Mouse (Mus musculus): ENCODE data around the gene Krt87.

Krt87 gene

DNA sequence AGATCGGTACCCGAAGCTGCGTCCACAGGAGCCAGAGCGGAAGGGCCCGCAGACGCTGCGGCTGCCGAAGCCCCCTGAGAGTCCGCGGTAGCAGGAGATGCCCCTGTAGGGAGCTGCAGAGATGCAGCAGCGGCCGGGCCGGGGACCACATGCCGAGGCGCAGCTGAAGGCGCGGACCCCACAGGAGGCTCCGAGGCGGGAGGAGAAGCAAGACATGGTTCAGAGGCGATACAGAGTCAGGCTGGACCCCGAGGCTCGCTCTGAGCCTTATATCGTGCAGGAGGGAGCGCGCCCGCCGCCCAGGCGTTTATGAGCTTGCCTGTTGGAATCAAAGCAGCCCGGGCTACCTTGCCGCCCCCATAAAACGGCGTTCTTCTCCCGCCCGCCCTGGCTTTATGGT lies at the start of gene Krt87:
Gene Krt87, minus strand, starts transcription at position 250 of the 400 bp plus-strand sequence.
- peak; percentile 39 for DNase-seq (ENCODE audit: extremely low spot score, low spot score)

DNA sequence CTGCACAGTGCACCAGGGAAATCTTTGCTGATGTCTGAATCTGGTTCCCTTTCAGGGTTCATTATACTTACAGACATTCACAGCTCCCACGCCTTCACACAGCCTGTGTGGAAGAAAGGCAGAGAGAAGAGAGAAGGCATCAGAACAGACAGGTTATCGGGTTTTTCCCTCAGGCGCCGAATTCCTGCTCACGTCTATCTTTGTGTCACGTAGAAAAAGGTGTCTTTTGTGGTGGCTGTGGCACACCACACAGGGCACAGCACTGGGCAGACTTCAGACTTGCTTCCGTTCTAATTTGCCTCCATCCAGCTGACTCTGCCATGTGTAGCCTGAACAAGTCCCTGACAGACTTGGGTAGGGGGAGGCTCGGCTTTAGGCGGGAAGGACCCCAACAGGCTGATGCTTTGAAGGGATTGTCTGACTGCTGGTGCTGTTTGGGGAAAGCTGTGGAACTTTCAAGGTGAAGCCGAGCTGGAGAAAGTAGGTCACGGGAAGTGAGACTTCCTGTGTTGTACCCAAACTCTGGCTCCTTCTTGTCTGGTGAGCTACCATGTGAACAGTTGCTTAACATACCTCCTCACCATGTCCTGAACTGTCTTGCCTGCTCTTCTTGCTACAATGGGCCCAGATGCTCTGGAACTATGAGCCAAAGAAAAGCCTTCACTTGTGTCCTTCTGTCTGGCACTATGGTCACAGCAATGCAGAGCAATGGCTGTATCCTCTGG lies 47.5 kb upstream of the Krt87 start:
- DNase-seq (ENCODE audit: extremely low spot score, low spot score), result no peak

DNA sequence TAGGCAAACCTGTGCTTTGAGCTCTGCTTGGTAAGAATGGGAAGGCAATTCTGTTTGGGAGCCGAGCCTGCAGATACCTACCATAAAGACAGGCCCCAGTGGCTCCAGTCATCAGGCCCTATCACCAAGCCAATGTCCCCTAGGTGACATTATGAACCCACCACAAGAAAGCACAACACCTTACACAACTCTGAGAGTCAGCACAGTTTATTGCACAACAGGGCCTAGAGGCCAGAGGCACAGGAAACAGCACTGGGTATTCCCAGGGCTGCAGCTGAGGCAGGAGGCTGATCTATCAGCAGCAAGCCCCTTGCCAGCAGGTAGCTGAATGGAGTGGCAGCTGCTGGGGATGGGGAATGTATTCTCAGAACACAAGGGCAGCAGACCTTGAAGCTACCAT lies 46.3 kb upstream of the Krt87 start:
- DNase-seq (ENCODE audit: extremely low spot score, low spot score), result no peak

DNA sequence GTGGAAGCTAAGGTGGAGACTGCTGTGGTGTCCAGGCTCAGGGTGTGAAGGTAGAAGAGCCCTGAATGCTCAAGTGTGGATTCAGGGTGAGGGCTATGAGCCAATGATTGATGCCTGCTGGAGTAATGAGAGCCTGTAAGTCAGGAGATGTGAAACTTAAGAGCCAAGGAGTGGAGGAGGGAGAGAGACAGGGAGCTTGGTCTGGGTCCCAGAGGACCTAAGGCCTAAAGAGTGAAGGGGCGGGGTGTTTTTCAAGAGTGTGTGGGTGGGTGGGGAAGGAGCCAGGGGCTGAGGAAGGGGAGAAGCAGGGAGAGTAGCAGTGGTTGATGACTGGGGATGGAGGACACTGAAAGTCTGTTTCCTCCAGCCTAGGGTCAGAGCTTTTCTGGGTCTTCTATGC lies 45.0 kb upstream of the Krt87 start:
- DNase-seq (ENCODE audit: extremely low spot score, low spot score), result no peak

DNA sequence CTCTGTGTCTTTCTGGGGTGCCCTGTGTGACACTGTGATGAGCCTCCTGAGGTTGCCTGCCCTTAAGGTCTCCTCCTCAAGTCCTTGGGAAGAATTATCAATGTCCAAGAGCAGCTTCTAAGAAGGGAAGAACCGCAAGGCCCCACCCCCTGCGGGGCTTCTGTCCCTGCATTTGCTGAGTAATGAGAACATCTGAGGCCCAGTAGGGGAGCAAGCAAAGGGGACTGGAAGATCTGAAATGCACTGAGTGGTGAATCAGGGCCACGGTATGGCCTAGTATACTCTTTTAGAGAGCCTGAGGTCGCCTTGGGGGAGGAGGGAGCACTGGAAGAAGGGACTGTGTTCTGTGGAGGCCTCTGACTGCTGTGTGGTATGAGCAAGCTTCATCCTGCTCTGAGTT lies 43.5 kb upstream of the Krt87 start:
- DNase-seq (ENCODE audit: extremely low spot score, low spot score), result no peak

DNA sequence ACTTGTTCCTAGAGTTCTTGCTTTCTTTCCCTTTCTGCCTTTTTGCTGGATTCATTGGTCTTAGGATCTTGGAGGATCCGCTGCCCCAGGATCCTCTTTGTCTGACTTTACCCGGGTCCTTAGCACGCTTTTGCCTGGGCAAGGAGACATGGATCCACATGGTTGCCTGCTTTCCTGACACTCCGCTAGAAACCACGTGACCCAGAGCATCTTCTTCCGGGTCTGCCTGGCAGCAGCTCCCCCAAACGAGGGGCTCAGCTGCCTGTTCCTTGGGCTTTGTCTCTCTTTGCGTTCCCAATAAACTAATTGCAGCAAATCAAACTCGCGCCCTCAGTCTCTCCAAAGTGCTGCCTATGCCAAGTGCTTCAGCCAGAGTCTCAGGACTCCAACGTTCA lies 41.1 kb upstream of the Krt87 start:
- DNase-seq (ENCODE audit: extremely low spot score, low spot score), result peak; percentile 31

DNA sequence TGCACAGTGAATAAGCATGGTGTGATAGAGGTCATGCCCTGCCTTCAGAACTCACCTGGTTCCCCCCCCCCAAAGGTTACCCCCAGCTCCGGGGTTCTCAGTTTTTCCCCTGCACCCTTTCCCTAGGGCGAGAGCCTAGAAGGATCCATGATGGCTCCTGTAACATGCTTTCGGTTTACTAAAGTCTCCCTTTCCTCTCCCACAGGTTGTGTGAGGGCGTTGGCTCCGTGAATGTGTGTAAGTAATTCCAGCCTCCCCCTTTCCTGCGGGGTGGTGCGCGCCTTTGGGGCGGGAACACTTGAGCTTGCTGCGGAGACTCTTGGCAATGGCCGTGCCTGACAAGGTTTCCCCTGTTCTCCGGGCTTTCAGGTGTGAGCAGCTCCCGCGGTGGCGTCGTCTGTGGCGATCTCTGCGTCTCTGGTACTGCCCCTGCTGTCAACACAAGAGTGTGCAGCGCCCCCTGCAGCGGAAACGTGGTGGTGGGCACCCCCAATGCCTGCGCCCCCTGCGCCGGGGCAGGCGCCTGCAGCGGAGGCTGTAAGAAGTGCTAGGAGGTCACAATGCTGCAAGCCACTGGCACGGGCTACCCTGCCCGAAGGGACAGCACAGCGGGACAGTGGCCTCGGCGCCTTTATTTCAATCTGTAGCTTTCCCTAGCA lies 40.5 kb upstream of the Krt87 start:
- DNase-seq (ENCODE audit: extremely low spot score, low spot score), result peak; percentile 68

DNA sequence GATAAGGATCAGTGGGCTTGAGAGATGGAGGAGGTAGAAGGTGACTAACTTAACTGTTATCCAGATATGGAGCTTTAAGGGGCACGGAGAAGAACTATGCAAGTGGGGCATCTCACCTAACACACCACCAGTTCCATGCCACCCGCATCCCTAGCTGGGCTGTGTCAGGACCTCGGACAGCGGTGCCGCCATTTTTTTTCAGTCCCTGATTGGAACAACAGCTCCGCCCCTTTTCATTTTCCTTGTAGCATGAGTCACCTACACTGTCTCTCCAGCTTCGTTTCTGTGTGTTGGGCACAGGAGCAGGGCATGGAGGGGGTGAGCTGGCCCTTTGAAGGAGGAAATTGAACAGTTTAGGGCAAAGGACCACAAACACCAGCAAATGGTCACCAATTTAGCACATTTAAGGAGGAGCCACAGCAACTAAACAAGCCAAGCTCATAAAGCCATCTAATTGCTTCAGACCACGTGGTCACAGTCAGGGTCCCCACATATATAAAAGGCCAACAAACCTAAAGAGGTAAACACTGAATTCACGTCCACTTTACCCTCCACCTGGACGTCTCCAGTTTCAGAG lies 34.4 kb upstream of the Krt87 start, which contains the start of gene Krt86:
Gene Krt86, plus strand, starts transcription at position 527 of the 577 bp plus-strand sequence.
- peak; percentile 46 for DNase-seq (ENCODE audit: extremely low spot score, low spot score)

DNA sequence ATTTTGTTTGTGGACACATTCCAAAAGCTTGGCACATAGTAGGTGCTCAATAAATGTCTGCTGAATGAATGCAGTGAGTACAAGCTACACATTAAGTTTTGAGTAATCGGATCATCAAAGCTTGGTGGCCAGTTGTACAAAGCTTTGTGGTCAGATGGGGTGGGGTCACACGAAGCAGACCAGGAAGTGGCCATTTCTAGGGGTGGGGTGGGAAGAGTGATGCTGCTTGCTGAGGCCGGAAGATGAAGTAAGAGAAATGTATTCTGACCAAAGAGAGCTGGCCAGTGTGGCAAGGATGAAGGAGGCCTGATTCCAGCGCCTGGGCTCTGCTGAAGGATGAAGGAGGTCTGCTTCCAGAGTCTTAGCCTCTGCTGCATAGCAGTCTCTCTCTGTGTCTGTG lies 30.5 kb upstream of the Krt87 start:
- DNase-seq (ENCODE audit: extremely low spot score, low spot score), result no peak

DNA sequence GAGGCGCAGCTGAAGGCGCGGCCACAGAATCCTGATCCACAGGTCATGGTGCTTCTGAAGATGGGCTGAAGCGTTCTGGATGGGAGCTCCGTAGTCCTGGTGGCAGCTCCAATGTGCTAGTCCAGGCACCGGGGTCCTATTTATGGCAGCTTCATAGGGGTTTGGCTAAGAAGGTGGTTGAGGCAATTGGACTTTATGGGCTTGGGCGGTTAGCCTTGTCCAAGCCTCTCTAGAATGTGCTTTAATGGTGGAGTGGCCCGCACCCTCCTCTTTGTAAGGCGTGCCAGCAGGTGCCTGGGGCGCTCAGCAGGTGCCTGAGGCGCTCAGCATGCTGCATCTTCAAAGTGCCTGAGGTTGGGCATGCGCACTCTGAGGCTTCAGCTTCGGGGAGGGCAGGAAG lies 25.0 kb upstream of the Krt87 start, which contains the start of gene Krt81:
Gene Krt81, minus strand, starts transcription at position 101 of the 400 bp plus-strand sequence.
- DNase-seq (ENCODE audit: extremely low spot score, low spot score), result no peak

DNA sequence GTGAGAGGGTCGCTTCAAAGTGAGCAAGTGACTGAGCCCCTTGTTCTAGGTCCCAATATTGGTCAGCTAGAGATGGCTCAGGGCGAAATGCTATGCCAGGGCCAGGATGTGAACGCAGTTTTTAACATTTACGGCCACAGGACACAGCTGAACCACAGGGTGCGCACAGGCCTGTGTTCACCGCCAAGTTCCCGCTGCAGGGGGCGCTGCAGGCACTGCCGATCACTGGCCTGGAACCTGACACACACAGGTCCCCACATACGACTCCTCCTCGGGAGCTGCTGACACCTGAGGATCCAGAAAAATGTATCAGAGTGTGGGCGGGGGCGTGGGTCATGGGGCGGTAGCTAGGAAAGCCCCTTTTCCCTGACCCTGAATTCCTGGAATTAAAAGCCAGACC lies 20.7 kb upstream of the Krt87 start:
- DNase-seq (ENCODE audit: extremely low spot score, low spot score), result peak; percentile 20

DNA sequence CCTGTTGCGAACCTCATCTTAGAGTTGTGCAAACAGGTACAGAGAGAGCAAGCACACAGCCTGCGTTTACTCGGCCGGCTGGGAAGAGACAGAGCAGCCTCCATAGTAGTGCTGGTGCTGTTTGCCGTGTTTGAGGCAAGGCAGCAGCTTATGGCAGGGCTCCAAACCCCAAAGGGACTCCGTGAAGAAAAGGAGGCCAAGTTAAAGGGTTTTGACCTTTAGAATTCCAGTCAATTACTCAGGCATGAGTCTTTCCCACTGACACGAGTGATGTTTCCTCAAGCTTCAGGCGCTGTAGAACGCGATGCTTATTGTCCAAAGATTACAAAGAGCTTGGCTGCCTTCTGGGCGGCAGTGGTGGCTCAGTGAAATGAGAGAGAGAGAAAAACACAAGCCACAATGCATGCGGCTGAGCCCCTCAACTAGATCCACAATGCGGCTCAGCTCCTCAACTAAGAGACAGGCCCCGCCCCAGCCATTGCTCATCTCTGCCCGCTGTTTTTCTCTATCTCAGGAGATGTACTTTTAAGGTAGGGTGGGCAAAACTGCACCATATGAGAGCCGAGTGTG lies 19.8 kb upstream of the Krt87 start:
- no peak for DNase-seq (ENCODE audit: extremely low spot score, low spot score)

DNA sequence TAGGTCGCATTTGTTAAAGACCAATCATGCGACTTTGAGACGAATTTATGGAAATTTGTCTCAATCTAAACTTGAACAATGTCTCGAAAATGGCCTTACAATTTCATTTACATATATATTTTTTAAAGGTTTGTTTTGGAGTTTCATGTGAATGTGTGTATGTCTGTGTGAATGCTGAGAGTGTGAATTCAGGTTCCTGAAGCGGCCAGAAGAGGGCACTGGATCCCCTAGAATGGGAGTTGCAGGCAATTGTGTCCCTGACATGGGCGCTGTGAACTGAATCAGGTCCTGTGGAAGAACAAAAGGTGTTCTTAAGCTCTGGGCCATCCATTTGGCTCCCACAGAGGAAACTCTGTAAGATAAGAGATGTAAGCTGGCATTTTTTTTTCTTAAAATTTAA lies 17.3 kb upstream of the Krt87 start:
- DNase-seq (ENCODE audit: extremely low spot score, low spot score), result no peak

DNA sequence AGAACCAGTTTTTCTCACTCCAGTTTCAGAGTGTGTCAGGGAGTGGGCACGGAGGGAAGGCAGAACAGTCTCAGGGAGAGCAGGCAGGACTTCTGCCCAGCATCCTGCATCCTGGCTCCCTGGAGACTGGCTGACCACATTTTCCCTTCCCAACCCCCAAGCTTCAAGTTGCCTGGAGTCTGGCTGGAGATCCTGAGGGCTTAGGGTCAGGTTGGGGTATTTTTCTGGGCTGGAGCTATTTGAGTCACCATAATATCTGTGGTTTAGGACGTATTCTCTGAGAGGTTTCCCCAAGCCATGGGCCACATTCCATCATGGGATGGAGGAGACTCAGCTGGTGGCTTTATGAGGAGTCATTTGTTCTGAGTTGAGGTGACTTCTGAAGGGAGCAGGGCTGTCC lies 16.7 kb upstream of the Krt87 start:
- no peak for DNase-seq (ENCODE audit: extremely low spot score, low spot score)

DNA sequence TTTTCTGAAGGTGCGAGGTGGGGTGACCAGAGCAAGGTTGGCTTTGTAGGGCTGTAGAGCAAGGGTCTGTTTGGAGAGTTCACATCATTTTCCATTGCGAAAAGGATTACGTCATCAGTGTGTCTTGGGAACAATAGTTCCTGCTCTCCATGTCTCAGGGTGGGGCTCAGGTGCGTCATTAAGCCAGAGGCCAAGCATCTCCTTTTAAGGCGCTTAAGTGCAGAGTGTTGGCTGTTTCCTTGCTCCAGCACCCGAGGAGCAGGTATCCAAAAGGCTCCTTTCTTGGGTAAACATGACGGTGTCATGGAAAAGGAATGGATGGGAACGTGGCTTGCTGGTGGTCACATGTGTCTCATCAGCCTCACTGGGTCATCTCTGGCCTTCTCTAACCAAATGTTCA lies 16.2 kb upstream of the Krt87 start:
- no peak for DNase-seq (ENCODE audit: extremely low spot score, low spot score)

DNA sequence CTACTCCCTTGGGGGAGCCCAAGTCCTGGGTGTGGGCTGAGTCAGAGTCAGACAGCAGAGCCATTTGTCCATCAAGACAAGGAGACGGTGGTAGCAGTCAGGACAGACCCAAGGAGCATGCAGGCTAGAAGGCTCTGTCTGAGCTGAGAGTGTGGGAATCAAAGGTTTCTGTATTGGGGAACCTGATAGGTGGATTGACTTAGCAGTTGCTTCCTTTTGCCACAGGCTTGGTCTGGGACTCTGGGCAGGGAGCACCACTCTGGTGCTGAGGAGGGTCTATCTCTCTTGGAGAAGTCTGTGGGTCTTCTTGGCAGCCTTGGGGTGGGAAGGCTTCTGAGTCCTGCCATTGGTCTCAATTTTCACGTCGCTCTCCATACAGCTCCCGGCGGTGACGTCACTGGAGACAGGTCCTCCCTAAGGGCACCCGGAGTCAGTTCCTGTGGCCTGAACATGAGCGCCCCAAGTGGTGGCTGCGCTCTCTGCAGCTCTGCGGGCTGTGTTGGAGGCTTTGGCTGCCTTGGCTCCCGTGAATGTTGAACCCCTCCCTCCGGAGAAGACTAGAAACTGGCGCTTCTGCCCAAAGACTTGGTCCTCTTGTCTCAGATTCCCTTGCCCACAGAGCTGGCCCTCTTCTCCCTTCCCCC lies 14.6 kb upstream of the Krt87 start:
- peak; percentile 80 for DNase-seq (ENCODE audit: extremely low spot score, low spot score)

DNA sequence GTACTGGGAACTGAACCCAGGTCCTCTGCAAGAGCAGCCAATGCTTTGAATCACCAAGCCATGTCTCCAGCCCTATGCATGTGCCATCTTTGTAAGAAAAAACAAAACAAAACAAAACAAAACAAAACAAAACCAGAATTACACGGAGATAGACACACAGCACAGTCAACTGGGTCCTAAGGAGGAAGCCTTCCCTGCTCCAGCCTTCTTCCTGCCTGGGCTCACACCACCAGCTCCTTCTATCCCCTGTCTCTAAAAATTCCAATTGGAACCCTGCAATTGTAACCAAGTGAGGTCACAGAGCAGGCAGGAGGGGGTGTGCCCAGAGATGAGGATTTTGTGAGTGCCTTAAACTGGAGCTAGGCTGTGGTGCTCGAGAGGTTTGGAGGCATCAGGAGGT lies 8.8 kb upstream of the Krt87 start, which contains the start of gene Krt88:
Gene Krt88, plus strand, starts transcription at position 301 of the 400 bp plus-strand sequence.
- no peak for DNase-seq (ENCODE audit: extremely low spot score, low spot score)

DNA sequence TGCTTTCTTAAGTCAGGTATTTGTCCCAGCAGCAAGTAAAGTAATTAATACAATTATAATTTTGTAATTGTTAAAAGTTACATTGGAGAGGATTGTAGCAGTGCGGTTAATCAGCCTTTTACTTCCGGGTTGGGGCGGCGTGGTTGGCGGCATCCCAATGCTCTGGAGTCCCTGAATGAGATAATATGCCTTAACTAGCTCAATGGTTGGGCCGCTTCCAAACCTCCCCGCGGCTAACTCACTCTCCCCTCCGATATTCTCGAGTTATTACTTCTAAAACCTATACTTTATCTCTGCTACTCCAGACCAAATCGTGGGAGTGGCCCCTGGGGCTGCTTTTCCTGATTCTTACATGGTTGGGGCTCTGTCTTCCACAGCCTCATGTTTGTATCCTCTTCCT lies 8.0 kb upstream of the Krt87 start:
- no peak for DNase-seq (ENCODE audit: extremely low spot score, low spot score)

DNA sequence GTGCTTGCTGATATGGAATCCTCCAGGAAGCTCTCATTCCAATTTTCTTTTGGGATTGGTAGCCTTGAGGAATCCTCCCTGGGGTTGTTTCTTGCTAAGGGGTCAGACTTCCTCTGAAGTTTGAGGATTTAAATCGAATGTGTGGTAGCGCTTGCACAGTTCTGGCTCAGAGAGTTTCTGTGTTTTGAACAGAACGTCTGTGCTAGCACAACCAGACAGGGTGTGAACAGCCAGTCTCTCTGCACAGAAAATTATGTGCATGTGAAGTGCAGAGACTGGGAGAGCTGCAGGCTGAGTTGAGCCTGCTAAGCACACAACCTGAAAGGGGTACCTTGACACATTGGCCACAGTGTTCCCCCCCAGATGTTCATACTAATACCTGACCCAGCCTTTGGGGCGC lies 2.2 kb upstream of the Krt87 start:
- no peak for DNase-seq (ENCODE audit: extremely low spot score, low spot score)

DNA sequence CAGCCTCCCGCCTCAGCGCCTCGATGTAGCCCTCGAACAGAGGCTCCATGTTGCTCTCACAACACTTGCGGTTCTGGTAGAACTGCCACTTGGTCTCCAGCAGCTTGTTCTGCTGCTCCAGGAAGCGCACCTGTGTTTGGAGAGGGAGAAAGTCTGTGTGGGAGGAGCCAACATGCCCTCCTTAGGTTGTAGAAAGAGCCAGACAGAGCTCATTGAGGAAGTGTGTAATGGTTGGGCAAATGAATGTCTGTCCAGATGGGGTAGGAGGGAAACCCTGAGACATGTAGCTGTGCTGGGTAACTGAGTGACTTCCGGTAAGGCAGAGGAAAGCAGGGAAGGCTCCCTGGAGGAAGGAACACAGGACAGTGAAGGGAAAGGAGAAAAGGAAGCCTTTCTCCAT lies 2.0 kb downstream of the Krt87 start:
- DNase-seq (ENCODE audit: extremely low spot score, low spot score), result no peak

DNA sequence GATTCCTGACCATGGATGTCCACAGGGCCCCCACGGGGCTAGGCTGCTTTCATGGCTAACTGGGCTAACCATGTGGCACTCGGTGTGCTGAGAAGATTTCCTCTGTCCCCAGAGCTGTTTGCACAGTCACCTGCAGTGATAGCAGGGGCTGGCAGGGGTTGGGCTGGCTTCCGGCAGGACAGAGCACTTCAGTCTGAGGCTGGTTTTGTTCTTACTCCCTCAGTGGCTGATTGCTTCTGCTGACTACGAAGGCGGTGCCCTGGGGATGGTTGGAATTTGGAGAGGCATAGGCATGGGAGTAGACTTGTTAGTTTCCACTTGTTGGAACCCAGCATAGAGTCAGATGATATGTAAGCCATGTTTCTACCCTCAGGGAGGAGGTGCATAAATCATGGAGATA lies 13.7 kb downstream of the Krt87 start:
- DNase-seq (ENCODE audit: extremely low spot score, low spot score), result no peak

DNA sequence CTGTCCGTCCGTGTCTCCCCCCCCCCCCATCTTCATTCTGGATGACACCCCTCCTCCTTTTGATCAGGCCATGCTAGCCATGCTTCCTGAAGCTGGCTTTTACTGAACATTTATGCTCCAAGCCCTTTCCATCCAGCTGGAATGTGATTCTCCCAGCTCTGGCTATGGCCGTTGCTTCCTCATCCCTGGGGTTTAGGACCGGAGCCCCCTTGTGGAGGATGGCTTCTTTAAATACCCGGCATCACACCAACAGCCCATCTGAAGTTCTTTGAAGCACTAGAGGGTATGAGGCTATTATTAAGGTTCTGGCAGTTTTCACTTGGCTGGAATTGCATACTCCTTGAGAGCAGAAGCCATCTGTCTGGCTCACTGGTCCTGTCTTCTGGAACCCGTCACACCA lies 17.7 kb downstream of the Krt87 start:
- DNase-seq (ENCODE audit: extremely low spot score, low spot score), result no peak

Measured in neural tube, embryonic 10.5 days (tissue).